Mouse (Mus musculus): ENCODE measurements around the gene Cpa5.

The Cpa5 gene

GRCm38 (mm10) chr6:30644462-30644861, 33.7 kb downstream of the Cpa5 start:
- no peak for DNase-seq (ENCODE audit: low spot score)

GRCm38 (mm10) chr6:30645379-30645778, 34.6 kb downstream of the Cpa5 start:
- no peak for DNase-seq (ENCODE audit: low spot score)

GRCm38 (mm10) chr6:30649651-30650296, 39.0 kb downstream of the Cpa5 start:
- DNase-seq (ENCODE audit: low spot score) = no peak

GRCm38 (mm10) chr6:30652425-30653188, 41.8 kb downstream of the Cpa5 start:
- no peak for DNase-seq (ENCODE audit: low spot score)

- no peak for DNase-seq (ENCODE audit: low spot score)
These were observed 42.7 kb downstream of the Cpa5 start for GRCm38 (mm10) chr6:30653518-30653917.

- DNase-seq (ENCODE audit: low spot score) = no peak
These were observed 43.6 kb downstream of the Cpa5 start for GRCm38 (mm10) chr6:30654402-30654859.

- DNase-seq (ENCODE audit: low spot score) = no peak
These were observed 44.1 kb downstream of the Cpa5 start for GRCm38 (mm10) chr6:30654932-30655331.

GRCm38 (mm10) chr6:30657279-30657678, 46.5 kb downstream of the Cpa5 start:
- no peak for DNase-seq (ENCODE audit: low spot score)

GRCm38 (mm10) chr6:30658619-30659018, 47.8 kb downstream of the Cpa5 start:
- DNase-seq (ENCODE audit: low spot score) = no peak

GRCm38 (mm10) chr6:30664776-30665175, 54.0 kb downstream of the Cpa5 start:
- DNase-seq (ENCODE audit: low spot score) = no peak

- peak; percentile 79 for DNase-seq (ENCODE audit: low spot score)
These were observed 54.5 kb downstream of the Cpa5 start for GRCm38 (mm10) chr6:30665296-30665695.

GRCm38 (mm10) chr6:30666043-30666442, 55.2 kb downstream of the Cpa5 start:
- DNase-seq (ENCODE audit: low spot score) = no peak

GRCm38 (mm10) chr6:30667585-30667984, 56.8 kb downstream of the Cpa5 start:
- no peak for DNase-seq (ENCODE audit: low spot score)

GRCm38 (mm10) chr6:30671696-30672095, 60.9 kb downstream of the Cpa5 start:
- DNase-seq (ENCODE audit: low spot score) = no peak

GRCm38 (mm10) chr6:30673764-30674561, 63.2 kb downstream of the Cpa5 start:
- DNase-seq (ENCODE audit: low spot score) = peak; percentile 50

GRCm38 (mm10) chr6:30674714-30675280, 64.0 kb downstream of the Cpa5 start:
- no peak for DNase-seq (ENCODE audit: low spot score)

GRCm38 (mm10) chr6:30675281-30675771, 64.5 kb downstream of the Cpa5 start:
- DNase-seq (ENCODE audit: low spot score) = no peak

GRCm38 (mm10) chr6:30676506-30676905, 65.7 kb downstream of the Cpa5 start:
- DNase-seq (ENCODE audit: low spot score) = no peak

- no peak for DNase-seq (ENCODE audit: low spot score)
These were observed 66.8 kb downstream of the Cpa5 start for GRCm38 (mm10) chr6:30677591-30677990.

GRCm38 (mm10) chr6:30678482-30678881, 67.7 kb downstream of the Cpa5 start:
- no peak for DNase-seq (ENCODE audit: low spot score)

- DNase-seq (ENCODE audit: low spot score) = peak; percentile 43
These were observed 68.8 kb downstream of the Cpa5 start for GRCm38 (mm10) chr6:30679567-30679966.

GRCm38 (mm10) chr6:30680442-30680841, 69.6 kb downstream of the Cpa5 start:
- DNase-seq (ENCODE audit: low spot score) = no peak
